Mouse (Mus musculus) left cerebral cortex, postnatal 25 days (tissue): ENCODE measurements around the gene C1ra. TPM values are rescaled to one million over a fixed set of nuclear protein-coding genes. Genes with fewer than 3 reads are reported as not detected.
"Not testable (repeated sequence)": the region's sequence is repeated elsewhere in the genome, so short reads cannot be mapped to it uniquely, and the experiment has no call there.

ENCODE experiments used
- DNase-seq, 2 experiments: peaks; one replicate each; pipeline ENCODE4 v3.0.0; 2022; ENCODE audit warnings: low spot score in 2 of 2, mixed read lengths in 1 of 2
- intact Hi-C: fragments of 180-260 bp; cut with DNase I; formaldehyde crosslinking; loops from one replicate; pipeline ENCODE4 v1.15.1; 2025
- total RNA-seq, 2 experiments: library from RNA; stranded (reverse); gene quantifications; 2 replicates each; pipeline ENCODE4 v1.2.3; 2021

Gene C1ra
- 1 to 10 TPM; 1.1 TPM for total RNA-seq

DNA sequence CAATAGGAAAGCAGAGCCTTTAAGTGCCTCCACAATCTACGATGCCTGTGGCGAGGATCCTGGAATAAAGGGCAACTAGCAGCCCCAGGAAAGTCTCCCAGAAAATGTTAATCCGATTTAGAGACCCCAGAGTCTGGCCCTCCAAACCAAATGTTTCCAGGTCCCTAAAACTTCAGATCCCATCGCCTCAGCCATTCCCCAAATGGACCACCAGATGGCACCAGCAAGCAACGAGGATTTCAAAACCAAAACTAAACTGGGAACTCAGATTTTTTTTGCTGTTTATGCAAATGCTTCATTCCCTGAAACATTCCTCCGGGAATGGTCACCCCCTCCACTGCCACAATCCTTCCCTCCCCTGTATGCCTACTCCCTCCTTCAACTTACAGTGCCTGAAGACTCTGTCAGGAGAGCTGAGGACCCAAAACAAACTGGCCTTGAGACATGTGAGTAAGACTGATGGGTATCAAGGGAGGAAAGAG lies at the start of gene C1ra:
C1ra (plus strand) TSS at position 51 of the 482 bp plus-strand sequence.
- intact Hi-C loops = loop anchor here (2.0 kb wide), 1 partner anchor 32 kb away; no protein-coding TSS in a partner anchor
- peak; percentile 53 to 69 for DNase-seq

DNA sequence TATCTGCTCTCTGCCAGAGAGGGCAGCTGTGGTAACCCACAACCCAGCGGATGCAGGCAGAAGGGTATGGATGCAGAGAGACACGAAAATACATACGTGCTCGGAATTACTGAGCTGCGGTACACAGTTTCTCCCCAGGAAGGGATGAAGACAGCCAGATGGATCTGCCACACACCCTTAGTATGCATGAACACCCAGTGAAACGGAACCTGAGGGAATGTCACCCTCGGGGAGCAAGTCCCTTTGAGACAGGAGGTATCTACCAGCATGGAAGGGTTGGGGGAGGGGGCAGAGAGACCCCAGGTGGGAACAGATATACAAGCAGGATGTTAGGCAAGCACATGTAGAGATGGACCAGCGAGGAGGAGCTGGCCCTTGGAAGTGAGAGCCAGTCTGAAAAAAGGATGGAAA lies 48.3 kb upstream of the C1ra start:
- peak; percentile 23 to 30 for DNase-seq
- intact Hi-C loops = loop anchor here (1.0 kb wide), 1 partner anchor 49 kb away; the partner anchor contains the start of gene Pex5

DNA sequence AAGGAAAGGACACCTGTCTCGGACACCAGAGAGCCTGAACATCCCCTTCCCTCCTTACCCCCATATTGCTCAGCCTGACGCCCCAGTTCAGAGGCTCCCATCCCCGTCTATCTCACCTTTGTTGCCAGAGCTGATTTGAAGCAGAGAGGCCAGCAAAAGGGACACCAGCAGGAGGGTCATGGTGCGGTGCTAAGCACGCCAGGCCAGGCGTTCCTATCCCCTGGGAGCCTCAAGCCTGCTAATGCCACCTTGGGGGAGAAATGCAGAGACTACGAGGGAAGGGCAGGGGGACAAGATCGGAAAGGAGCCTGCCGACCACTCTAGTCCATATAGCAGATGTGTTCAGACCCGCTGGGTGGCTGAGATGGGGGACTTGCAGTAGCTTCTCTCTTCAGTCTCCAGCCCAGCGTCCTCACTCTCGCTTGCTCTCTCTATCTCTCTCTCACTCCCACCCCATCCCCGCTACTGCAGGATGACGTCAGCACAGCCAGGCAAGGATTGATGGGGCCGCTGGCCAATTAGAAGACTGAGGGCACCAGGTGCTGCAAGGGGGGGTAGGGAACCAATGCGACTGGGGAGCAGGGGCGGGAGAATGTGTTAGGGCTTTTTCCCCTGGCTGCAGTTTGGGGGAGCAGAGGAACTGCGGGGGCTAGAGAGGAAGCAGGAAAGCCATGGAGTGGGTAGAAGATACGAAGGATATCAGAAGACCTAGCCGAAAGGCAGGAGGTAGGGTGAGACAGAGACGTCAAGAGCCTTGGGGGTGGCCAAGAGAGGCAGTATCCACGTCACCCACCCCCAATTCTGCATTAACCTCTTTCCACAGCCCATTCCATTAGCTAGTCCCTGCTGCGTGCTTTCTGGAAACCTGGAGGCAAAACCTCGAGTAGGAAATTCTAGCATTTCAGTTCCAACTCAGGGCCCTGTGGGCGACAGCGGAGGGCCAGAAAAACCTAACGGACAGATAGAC lies 47.6 kb upstream of the C1ra start, which contains the start of gene Clstn3:
Clstn3 (minus strand) TSS at position 490 of the 967 bp plus-strand sequence.
- intact Hi-C loops = loop anchor here (1.0 kb wide), 1 partner anchor 49 kb away; the partner anchor contains the start of gene Pex5

GRCm38 (mm10) chr6:124465299-124465698 lies 46.9 kb upstream of the C1ra start:
- no peak for DNase-seq
- intact Hi-C loops = no loop called here

More for the DNA sequence above, 47.6 kb upstream of the C1ra start, which contains the start of gene Clstn3:
- DNase-seq = peak; percentile 93 to 97

GRCm38 (mm10) chr6:124465729-124466128 lies 46.5 kb upstream of the C1ra start:
- intact Hi-C loops = no loop called here
- DNase-seq = peak in 1 of 2 experiments; percentile 21

DNA sequence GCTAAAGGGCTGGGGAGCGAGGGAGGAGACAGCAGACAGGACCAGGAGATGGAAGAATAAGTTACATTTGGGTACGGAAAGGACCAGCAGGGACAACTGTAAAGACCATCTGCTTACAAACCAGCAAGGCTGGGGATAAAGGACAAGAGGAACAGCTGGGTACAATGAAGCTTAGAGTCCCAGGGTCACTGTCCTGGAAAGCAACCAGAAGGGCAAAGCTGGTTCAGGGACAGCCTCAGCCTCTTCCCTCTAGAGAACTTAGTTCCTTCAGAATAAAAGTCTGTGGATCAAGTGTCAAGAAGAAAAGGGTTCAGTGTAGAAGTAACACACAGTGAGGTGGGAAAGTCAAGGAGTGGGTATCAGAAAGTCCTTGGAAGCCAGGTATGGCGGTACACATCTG lies 41.1 kb upstream of the C1ra start:
- no peak for DNase-seq
- intact Hi-C loops = no loop called here

GRCm38 (mm10) chr6:124471783-124472638 lies 40.2 kb upstream of the C1ra start:
- intact Hi-C loops, DNase-seq: not testable (repeated sequence)

- DNase-seq = peak; percentile 40 to 58
- intact Hi-C loops = no loop called here
Observed at GRCm38 (mm10) chr6:124472801-124473200, 39.4 kb upstream of the C1ra start.

GRCm38 (mm10) chr6:124474621-124475020 lies 37.6 kb upstream of the C1ra start:
- intact Hi-C loops = no loop called here
- DNase-seq = no peak

DNA sequence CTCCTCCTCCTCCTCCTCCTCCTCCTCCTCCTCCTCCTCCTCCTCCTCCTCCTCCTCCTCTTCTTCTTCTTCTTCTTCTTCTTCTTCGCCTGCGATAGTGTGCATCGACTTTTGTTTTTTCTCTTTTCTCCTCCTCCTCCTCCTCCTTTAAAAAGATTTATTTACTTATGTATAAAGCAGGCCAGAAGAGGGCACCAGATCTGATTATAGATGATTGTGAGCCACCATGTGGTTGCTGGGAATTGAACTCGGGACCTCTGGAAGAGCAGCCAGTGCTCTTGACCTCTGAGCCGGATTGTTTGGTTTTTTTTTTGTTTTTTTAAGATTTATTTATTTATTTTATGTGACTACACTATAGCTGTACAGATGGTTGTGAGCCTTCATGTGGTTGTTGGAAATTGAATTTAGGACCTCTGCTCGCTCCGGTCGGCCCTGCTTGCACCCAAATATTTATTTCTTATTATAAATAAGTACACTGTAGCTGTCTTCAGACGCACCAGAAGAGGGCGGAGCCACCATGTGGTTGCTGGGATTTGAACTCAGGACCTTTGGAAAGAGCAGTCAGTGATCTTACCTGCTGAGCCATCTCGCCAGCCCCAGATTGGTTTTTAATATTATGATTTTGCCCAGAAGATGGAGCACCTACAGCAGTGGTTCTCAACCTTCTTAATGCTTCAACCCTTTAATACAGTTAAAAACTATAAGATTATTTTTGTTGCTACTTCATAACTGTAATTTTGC lies 36.7 kb upstream of the C1ra start:
- intact Hi-C loops, DNase-seq: not testable (repeated sequence)

DNA sequence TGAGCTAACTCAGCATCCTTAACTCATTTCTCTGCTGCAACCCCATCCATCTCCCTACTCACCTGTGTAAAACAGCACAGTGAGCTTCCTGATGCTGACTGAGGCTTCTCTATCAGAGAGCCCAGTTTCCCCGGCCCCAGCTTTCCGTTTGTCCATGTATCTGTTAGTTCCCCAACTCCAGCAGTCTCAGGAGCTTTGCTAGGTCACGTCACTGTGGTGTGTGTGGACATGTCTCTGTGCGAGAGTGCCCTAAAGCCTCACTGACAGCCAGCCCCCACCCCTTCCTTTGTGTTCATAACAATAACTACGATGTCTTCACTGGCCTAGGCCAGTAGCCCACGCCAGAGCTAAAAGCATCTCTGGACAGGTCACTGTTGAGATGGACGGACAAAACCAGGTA lies 36.0 kb upstream of the C1ra start:
- intact Hi-C loops = no loop called here
- DNase-seq = no peak

GRCm38 (mm10) chr6:124476796-124477195 lies 35.4 kb upstream of the C1ra start:
- intact Hi-C loops = no loop called here

GRCm38 (mm10) chr6:124477221-124477655 lies 35.0 kb upstream of the C1ra start:
- no peak for DNase-seq
- intact Hi-C loops = no loop called here

More at GRCm38 (mm10) chr6:124476796-124477195, 35.4 kb upstream of the C1ra start:
- DNase-seq = no peak

GRCm38 (mm10) chr6:124477922-124478651 lies 34.1 kb upstream of the C1ra start:
- DNase-seq = no peak
- intact Hi-C loops = no loop called here

DNA sequence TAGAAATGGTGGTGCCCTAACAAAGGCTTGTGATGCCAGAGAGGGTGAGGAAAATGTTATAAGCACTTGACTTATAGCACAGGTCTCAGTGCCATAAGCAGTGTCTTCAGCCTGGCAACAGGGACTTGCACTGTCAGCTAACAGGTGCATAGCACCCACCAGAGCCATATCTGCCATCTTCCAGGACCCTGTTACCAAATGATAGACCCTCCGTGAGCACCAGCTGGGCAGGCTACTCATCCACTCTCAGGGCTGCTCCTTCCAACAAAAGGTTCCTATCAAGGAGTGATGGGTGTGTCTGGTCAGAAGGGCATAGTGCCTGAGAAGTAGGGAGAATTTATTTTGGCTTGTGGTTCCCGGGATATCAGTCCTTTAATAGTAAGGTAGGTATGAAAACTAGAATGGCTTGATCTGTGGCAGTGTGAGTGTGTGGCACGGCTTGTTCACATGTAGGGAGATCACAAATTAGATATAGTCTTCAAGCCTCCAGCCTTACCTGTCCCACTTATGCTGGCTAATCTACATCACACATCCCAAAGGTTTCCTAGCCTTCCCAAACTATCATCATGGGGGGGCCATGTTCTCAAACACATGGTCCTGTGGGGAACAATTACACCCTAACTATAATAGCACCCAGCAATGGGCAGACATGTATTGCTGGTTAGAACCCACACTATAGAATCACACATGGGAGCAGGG lies 33.2 kb upstream of the C1ra start:
- no peak for DNase-seq
- intact Hi-C loops = no loop called here

- no peak for DNase-seq
- intact Hi-C loops = no loop called here
Observed at GRCm38 (mm10) chr6:124479573-124479930, 32.7 kb upstream of the C1ra start.

DNA sequence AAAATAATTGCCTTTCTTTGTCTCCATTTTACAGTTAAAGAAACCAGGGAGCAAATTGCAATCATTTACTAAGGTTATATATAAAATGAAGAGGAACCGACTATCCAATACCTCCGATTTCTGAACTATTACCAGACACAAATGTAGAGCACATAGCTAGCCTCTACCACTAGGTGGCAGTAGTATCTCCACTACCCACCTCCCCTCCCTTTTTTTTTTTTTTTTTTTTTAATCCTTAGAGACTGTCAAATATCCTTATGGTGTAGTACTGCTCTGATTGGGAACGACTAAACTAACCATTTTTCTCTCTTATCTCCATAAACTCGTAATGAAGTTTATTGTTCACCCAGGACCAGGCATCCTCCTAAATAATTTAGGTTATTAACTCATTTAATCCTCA lies 31.9 kb upstream of the C1ra start:
- intact Hi-C loops = loop anchor here (10.0 kb wide), 1 partner anchor 165 kb away; no protein-coding TSS in a partner anchor

GRCm38 (mm10) chr6:124481571-124481970 lies 30.6 kb upstream of the C1ra start:
- DNase-seq = peak in 1 of 2 experiments; percentile 44
- intact Hi-C loops = loop anchor here (1.0 to 10.0 kb wide), 2 partner anchors 63 to 163 kb away; no protein-coding TSS in a partner anchor

More for the DNA sequence above, 31.9 kb upstream of the C1ra start:
- peak; percentile 41 to 42 for DNase-seq
